Mouse (Mus musculus) embryonic fibroblast, embryonic 13.5 days (primary cell): ENCODE measurements at regions not wholly inside any gene's neighbourhood (a gene's known extent, or its start where the extent isn't known, plus 50 kb on each side); places are given as distances from the start of the nearest gene placed in this dataset.
"Not testable (repeated sequence)": the region's sequence is repeated elsewhere in the genome, so short reads cannot be mapped to it uniquely, and the experiment has no call there.

Experiments used
- H3K27ac ChIP-seq: 2 replicates; pipeline ENCODE4 v1.5.1; 2012; ENCODE audit warnings: low read length, control low read depth, inconsistent platforms; ENCODE audit not compliant: insufficient read depth
- H3K4me1 ChIP-seq: 2 replicates; pipeline ENCODE4 v1.6.1; 2011; ENCODE audit warnings: low read length; ENCODE audit not compliant: control insufficient read depth, insufficient read depth
- H3K4me3 ChIP-seq: 2 replicates; pipeline ENCODE4 v1.5.1; 2011; ENCODE audit warnings: mild to moderate bottlenecking, control low read depth, low read length; ENCODE audit not compliant: insufficient read depth
- CTCF ChIP-seq: IDR thresholded peaks from 2 replicates; pipeline ENCODE4 v1.5.1; 2011; ENCODE audit warnings: mild to moderate bottlenecking, control low read depth, low read length, moderate library complexity, borderline replicate concordance; ENCODE audit not compliant: insufficient read depth
- POLR2A ChIP-seq: IDR thresholded peaks from 2 replicates; pipeline ENCODE4 v1.6.1; 2011; ENCODE audit warnings: low read depth, mild to moderate bottlenecking, control low read depth, low read length, moderate library complexity

GRCm38 (mm10) chr10:103862120-103862519 lies 280.7 kb upstream of the Gm21293 start:
- Histone ChIP-seq H3K4me3 (no peak overlapping the region), H3K4me1 (no peaks in the 10 kb centered on the region), H3K27ac (no peak overlapping the region)
- no peak for TF ChIP-seq POLR2A

GRCm38 (mm10) chr10:103863909-103864308 lies 278.9 kb upstream of the Gm21293 start:
- no peak for TF ChIP-seq POLR2A
- no peak for TF ChIP-seq CTCF
- Histone ChIP-seq H3K4me1 (no peaks in the 10 kb centered on the region), H3K4me3 (no peak overlapping the region), H3K27ac (no peak overlapping the region)

GRCm38 (mm10) chr10:103910098-103910497 lies 232.7 kb upstream of the Gm21293 start:
- TF ChIP-seq CTCF (no peak), POLR2A (no peak)
- Histone ChIP-seq H3K4me1 (no peaks in the 10 kb centered on the region), H3K4me3 (no peak overlapping the region), H3K27ac (no peak overlapping the region)

GRCm38 (mm10) chr10:103958183-103958582 lies 184.6 kb upstream of the Gm21293 start:
- Histone ChIP-seq H3K4me1 (no peaks in the 10 kb centered on the region), H3K4me3 (no peak overlapping the region), H3K27ac (no peak overlapping the region)
- TF ChIP-seq POLR2A (no peak), CTCF (no peak)

GRCm38 (mm10) chr10:103976059-103976458 lies 166.7 kb upstream of the Gm21293 start:
- TF ChIP-seq POLR2A (no peak), CTCF (no peak)
- H3K27ac ChIP-seq = no peak overlapping the region
- no peak overlapping the region for H3K4me3 ChIP-seq
- H3K4me1 ChIP-seq = no peaks in the 10 kb centered on the region

- no peak overlapping the region for H3K4me3 ChIP-seq
- no peak for TF ChIP-seq CTCF
- H3K4me1 ChIP-seq = no peaks in the 10 kb centered on the region
- no peak overlapping the region for H3K27ac ChIP-seq
Measured at GRCm38 (mm10) chr10:103984287-103984956, 158.4 kb upstream of the Gm21293 start.

- Histone ChIP-seq H3K27ac (no peak overlapping the region), H3K4me1 (no peaks in the 10 kb centered on the region), H3K4me3 (no peak overlapping the region)
- TF ChIP-seq POLR2A (no peak), CTCF (no peak)
Measured at GRCm38 (mm10) chr10:104019540-104019939, 123.2 kb upstream of the Gm21293 start.

GRCm38 (mm10) chr10:104021593-104021992 lies 121.2 kb upstream of the Gm21293 start:
- Histone ChIP-seq H3K4me3 (no peak overlapping the region), H3K4me1 (no peaks in the 10 kb centered on the region), H3K27ac (no peak overlapping the region)
- TF ChIP-seq CTCF = no peak

- H3K4me3 ChIP-seq = no peak overlapping the region
Measured at GRCm38 (mm10) chr10:104028162-104028561, 114.6 kb upstream of the Gm21293 start.

GRCm38 (mm10) chr10:104032771-104033170 lies 110.0 kb upstream of the Gm21293 start:
- no peaks in the 10 kb centered on the region for H3K4me1 ChIP-seq
- no peak overlapping the region for H3K27ac ChIP-seq
- no peak for TF ChIP-seq CTCF
- no peak for TF ChIP-seq POLR2A
- H3K4me3 ChIP-seq = no peak overlapping the region

More at GRCm38 (mm10) chr10:104028162-104028561, 114.6 kb upstream of the Gm21293 start:
- Histone ChIP-seq H3K27ac (no peak overlapping the region), H3K4me1 (no peaks in the 10 kb centered on the region)
- TF ChIP-seq POLR2A (no peak), CTCF (no peak)

GRCm38 (mm10) chr10:104041729-104042386 lies 100.9 kb upstream of the Gm21293 start:
- H3K4me1 ChIP-seq, H3K27ac ChIP-seq, H3K4me3 ChIP-seq: not testable (repeated sequence)
